Mouse (Mus musculus) liver, adult 2 months (tissue): ENCODE data around the gene Spag16. TPM values are rescaled to one million over a fixed set of nuclear protein-coding genes. Genes with fewer than 3 reads are reported as not detected.

ENCODE experiments used
- DNase-seq: peaks from one replicate; pipeline ENCODE4 v3.0.0-alpha.2; 2011; ENCODE audit warnings: low read depth, low spot score; ENCODE audit errors: extremely low read depth
- H3K27ac ChIP-seq: fragments of 200-500 bp; replicated peaks from 2 replicates; pipeline ENCODE4 v1.5.1; 2012; ENCODE audit warnings: low read depth, mild to moderate bottlenecking, control low read depth, inconsistent platforms, low read length; ENCODE audit not compliant: insufficient read depth
- H3K27me3 ChIP-seq: fragments of 200-500 bp; 2 replicates; pipeline ENCODE4 v1.6.1; 2012; ENCODE audit warnings: mild to moderate bottlenecking, moderate library complexity, low read length, inconsistent platforms; ENCODE audit not compliant: control insufficient read depth, insufficient read depth
- H3K36me3 ChIP-seq: fragments of 200-500 bp; 2 replicates; pipeline ENCODE4 v1.6.1; 2012; ENCODE audit warnings: low read length, inconsistent platforms; ENCODE audit not compliant: control insufficient read depth, insufficient read depth
- H3K4me1 ChIP-seq: fragments of 200-500 bp; 2 replicates; pipeline ENCODE4 v1.6.1; 2011; ENCODE audit warnings: low read length; ENCODE audit not compliant: control insufficient read depth, insufficient read depth
- H3K4me3 ChIP-seq: fragments of 200-500 bp; 2 replicates; pipeline ENCODE4 v1.5.1; 2011; ENCODE audit warnings: low read depth, mild to moderate bottlenecking, control low read depth, low read length, moderate library complexity; ENCODE audit not compliant: insufficient read depth
- H3K79me2 ChIP-seq: fragments of 200-500 bp; 2 replicates; pipeline ENCODE4 v1.6.1; 2012; ENCODE audit warnings: inconsistent platforms, mild to moderate bottlenecking, low read length, moderate library complexity; ENCODE audit not compliant: control insufficient read depth, insufficient read depth
- H3K9ac ChIP-seq: fragments of 200-500 bp; 2 replicates; pipeline ENCODE4 v1.6.1; 2012; ENCODE audit warnings: low read depth, mild to moderate bottlenecking, control low read depth, inconsistent platforms, low read length
- CTCF ChIP-seq: fragments of 200-500 bp; IDR thresholded peaks from 2 replicates; pipeline ENCODE4 v1.5.1; 2011; ENCODE audit warnings: low read depth, low read length, control low read depth
- POLR2A ChIP-seq: fragments of 200-500 bp; IDR thresholded peaks from 2 replicates; pipeline ENCODE4 v1.6.1; 2011; ENCODE audit warnings: low read length, control low read depth; ENCODE audit not compliant: insufficient read depth; ENCODE audit errors: extremely low read depth
- WGBS: fragments of 180-500 bp; shearing (Covaris S2); methylation state at CpG from one replicate; pipeline ENCODE4 v1.1.7; 2018; 5-methylcytosine and 5-hydroxymethylcytosine counted together
- polyA plus RNA-seq: library from polyadenylated mRNA; depleted of rRNA; stranded (reverse); fragments of >200 nt; gene quantifications from 2 replicates; pipeline ENCODE4 v1.2.3, GENCODE M21; 2012
- total RNA-seq: library from RNA; depleted of rRNA; stranded (reverse); fragments of >200 nt; gene quantifications from 2 replicates; pipeline ENCODE4 v1.2.3, GENCODE M21; 2014

Spag16 gene
- total and polyA plus RNA-seq, 2 experiments, result not detected

- Histone ChIP-seq H3K4me1 (no peaks in the 10 kb centered on the region), H3K36me3 (no peaks in the 10 kb centered on the region), H3K79me2 (no peaks in the 10 kb centered on the region), H3K27ac (no peak overlapping the region), H3K4me3 (no peak overlapping the region), H3K27me3 (no peaks in the 10 kb centered on the region), H3K9ac (no peak overlapping the region)
- 46% methylated on average over 7 of the region's 7 CpGs for WGBS
- peak; percentile 34 for DNase-seq
- TF ChIP-seq CTCF, result no peak
- no peak for TF ChIP-seq POLR2A
These were observed 26.7 kb downstream of the Spag16 start for GRCm38 (mm10) chr1:69853436-69853835.

GRCm38 (mm10) chr1:69867776-69868175 is 41.0 kb downstream of the Spag16 start:
- DNase-seq, result no peak
- Histone ChIP-seq H3K27ac (no peak overlapping the region), H3K27me3 (no peaks in the 10 kb centered on the region), H3K79me2 (no peaks in the 10 kb centered on the region), H3K4me3 (no peak overlapping the region), H3K9ac (no peak overlapping the region), H3K4me1 (no peaks in the 10 kb centered on the region), H3K36me3 (no peaks in the 10 kb centered on the region)
- 87% methylated on average over 4 of the region's 4 CpGs for WGBS
- TF ChIP-seq POLR2A, result no peak
- TF ChIP-seq CTCF, result no peak

GRCm38 (mm10) chr1:69956606-69957005 is 129.8 kb downstream of the Spag16 start:
- Histone ChIP-seq H3K4me1 (no peaks in the 10 kb centered on the region), H3K4me3 (no peak overlapping the region), H3K36me3 (no peaks in the 10 kb centered on the region), H3K27ac (no peak overlapping the region), H3K27me3 (no peaks in the 10 kb centered on the region), H3K79me2 (no peaks in the 10 kb centered on the region), H3K9ac (no peak overlapping the region)
- TF ChIP-seq CTCF, result no peak
- TF ChIP-seq POLR2A, result no peak
- 54% methylated on average over 3 of the region's 3 CpGs for WGBS
- no peak for DNase-seq

- Histone ChIP-seq H3K79me2 (no peaks in the 10 kb centered on the region), H3K27ac (no peak overlapping the region), H3K27me3 (no peaks in the 10 kb centered on the region), H3K4me1 (no peaks in the 10 kb centered on the region), H3K4me3 (no peak overlapping the region), H3K36me3 (no peaks in the 10 kb centered on the region), H3K9ac (no peak overlapping the region)
- TF ChIP-seq CTCF (no peak), POLR2A (no peak)
- no peak for DNase-seq
These were observed 170.1 kb downstream of the Spag16 start for GRCm38 (mm10) chr1:69996874-69997273.

GRCm38 (mm10) chr1:70012991-70013390 is 186.2 kb downstream of the Spag16 start:
- Histone ChIP-seq H3K4me1 (no peaks in the 10 kb centered on the region), H3K79me2 (no peaks in the 10 kb centered on the region), H3K36me3 (no peaks in the 10 kb centered on the region), H3K27ac (no peak overlapping the region), H3K9ac (no peak overlapping the region), H3K27me3 (no peaks in the 10 kb centered on the region), H3K4me3 (no peak overlapping the region)
- 71% methylated on average over 3 of the region's 3 CpGs for WGBS
- no peak for TF ChIP-seq POLR2A
- TF ChIP-seq CTCF, result no peak
- no peak for DNase-seq

- Histone ChIP-seq H3K9ac (no peak overlapping the region), H3K27ac (no peak overlapping the region), H3K4me3 (no peak overlapping the region), H3K79me2 (no peaks in the 10 kb centered on the region), H3K27me3 (no peaks in the 10 kb centered on the region), H3K4me1 (no peaks in the 10 kb centered on the region), H3K36me3 (no peaks in the 10 kb centered on the region)
- TF ChIP-seq POLR2A, result no peak
- TF ChIP-seq CTCF, result no peak
- 68% methylated on average over 3 of the region's 3 CpGs for WGBS
- no peak for DNase-seq
These were observed 210.6 kb downstream of the Spag16 start for GRCm38 (mm10) chr1:70037384-70037783.
